Mouse (Mus musculus) gastrocnemius, adult 8-10 months (tissue): Measurements from ENCODE around the gene Aldh1l1. TPM values are rescaled to one million over a fixed set of nuclear protein-coding genes. Genes with fewer than 3 reads are reported as not detected.
A peak's percentile ranks its signal among the peaks of the same experiment; 100 is the strongest.
"Not testable (repeated sequence)": the region's sequence is repeated elsewhere in the genome, so short reads cannot be mapped to it uniquely, and the experiment has no call there.

Experiments used
- DNase-seq, 2 experiments: peaks; one replicate each; pipeline ENCODE4 v3.0.0; 2022; ENCODE audit warnings: low spot score in 2 of 2
- total RNA-seq, 4 experiments: library from RNA; stranded (reverse); gene quantifications; 2 replicates each; pipeline ENCODE4 v1.2.4; 2022

Aldh1l1 gene
- total RNA-seq, 4 experiments from 2014 or later, result 2.4 to 5.5 (median 4.0) TPM

GRCm38 (mm10) chr6:90618821-90619636 lies 132.8 kb downstream of the Aldh1l1 start:
- DNase-seq, result no peak

- no peak for DNase-seq
Observed at GRCm38 (mm10) chr6:90619936-90620335, 133.7 kb downstream of the Aldh1l1 start.

DNA sequence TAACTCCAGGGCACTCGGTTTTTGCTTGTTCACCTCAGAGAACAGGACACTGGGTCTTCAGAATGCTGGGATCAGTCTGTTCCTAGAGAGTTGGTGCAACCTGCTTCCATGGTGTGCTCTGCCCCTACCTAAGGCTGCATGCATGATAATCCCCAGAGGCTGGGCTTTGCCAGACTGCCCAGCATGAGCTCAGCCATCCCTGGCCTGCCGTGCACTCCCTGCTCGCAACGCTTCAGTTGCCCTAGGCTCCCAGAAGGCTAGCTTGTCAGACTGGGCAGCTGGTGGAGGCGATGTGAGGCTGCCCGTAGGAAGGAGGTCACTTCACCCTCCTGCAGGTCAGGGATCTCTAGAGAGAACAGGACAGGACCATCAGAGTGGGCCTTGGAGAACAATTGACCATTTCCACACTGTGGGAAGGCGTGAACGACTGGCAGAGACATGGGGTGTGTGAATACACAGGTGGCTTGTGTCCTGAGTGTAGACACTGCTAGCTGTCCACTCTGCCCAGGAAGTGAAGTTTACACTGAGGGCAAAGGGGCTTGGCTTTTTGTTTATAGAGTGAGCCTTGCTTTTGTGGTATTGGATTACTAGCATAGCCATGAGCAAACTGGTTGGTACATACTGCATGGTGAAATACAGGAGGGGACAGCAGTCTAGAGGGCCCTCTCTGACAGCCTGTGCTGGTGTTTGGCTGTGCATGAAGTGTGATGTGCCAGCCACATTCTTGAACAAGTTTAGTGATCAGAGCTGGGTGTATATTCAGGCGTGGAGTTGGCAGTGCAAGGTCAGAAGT lies 134.8 kb downstream of the Aldh1l1 start:
- DNase-seq, result no peak

DNA sequence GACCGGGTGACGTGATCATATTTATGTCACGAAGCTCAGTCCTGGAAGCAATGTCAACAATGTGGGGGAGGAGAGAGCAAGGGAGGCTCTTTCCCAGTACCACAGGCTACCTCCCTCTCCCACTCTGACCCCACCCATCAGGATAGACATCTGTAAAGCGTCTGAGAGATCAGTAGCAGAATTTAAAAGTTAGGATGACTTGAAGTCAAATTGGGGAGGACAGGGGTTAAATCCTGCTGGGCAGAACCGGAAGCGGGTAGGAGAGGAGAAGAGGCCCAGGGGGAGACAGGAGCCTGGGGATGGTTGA lies 135.3 kb downstream of the Aldh1l1 start:
- no peak for DNase-seq

DNA sequence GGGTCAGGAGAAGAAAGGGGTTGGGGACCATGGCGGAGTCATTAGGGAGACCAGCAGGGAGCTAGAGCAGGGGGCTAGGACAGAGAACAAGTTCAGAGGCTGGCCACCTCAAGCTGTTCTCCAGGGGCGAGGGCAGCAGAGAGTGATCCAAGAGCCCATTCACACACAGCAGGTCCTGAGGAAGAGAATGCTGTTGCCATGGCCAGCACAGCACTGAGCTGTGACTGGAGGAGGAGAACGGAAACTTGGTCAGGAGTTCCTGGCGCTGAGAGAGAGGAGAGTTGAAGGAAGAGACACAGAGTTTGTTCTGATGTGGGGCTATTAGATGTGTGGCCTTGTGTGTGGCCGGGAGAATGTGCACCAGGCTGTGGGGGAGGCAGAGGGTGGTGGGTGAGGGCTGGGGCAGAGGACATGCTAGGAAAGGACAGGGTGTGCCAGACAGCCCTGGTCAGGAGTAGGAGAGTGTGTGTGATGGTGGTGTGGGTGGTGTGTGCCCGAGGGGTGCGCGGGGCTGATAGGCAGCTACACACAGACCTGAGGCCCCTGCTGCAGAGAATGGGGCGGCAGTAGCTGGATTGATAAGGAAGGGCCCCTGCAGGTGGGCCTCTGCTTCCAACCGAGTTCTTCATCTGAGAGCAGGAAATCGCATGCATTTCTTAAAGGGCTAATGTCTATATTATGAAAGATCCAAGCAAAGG lies 136.7 kb downstream of the Aldh1l1 start:
- no peak for DNase-seq

DNA sequence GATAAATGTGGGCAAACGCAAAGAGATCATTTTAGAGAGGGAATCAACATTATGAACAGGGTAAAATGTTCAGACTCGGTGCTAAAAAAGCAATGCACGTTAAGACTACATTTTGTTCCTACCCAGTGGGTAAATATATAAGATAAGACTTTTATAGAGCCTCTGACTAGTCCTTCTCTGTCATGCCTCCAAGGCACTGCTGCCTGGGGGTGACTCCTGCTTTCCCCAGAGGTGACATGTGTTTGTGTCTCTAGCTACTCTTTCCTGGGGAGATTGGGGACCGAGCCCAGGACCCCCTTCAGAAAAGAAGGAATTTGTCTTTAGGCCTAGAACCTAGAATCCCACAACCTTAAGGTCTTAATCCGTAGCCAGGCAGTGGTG lies 137.2 kb downstream of the Aldh1l1 start:
- DNase-seq, result no peak

GRCm38 (mm10) chr6:90624184-90624583 lies 138.0 kb downstream of the Aldh1l1 start:
- peak; percentile 71 to 75 for DNase-seq

DNA sequence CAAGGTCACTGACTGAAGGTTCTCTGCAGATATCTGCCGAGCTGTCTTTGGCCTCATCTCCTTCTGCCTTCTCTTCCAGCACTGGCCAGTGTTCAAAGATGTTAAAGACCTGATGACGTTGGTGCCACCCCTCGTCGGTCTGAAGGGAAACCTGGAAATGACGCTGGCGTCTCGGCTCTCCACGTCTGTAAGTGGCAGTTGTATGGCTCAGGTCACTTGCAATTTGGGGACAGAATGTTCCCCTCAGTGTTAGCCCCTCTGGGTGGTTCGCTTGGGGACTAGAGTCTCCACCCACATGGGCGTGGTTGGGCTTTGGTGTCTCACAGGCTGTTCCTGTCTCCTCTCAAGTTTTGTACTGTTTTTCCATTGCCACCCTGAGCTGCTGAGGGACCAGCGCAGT lies 138.5 kb downstream of the Aldh1l1 start:
- peak; percentile 58 to 61 for DNase-seq

GRCm38 (mm10) chr6:90625207-90625994 lies 139.2 kb downstream of the Aldh1l1 start:
- DNase-seq, result no peak

DNA sequence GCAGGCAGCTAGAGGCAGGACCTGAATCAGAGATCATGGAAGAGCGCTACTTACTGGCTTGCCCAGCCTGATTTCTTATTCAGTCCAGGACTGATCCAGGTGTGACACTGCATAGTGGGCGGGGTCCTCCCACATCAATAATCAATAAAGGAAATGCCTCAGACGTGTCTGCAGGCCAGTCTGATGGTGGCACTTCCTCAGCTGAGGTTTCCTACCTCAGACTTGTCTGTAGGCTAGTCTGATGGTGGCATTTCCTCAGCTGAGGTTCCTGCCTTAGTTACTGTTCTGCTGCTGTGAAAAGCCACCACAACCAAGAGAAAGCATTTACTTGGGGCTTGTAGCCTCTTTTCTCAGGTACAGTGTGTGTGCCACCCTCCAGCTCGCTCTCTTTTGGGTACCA lies 141.3 kb downstream of the Aldh1l1 start:
- DNase-seq, result no peak

GRCm38 (mm10) chr6:90629506-90629905 lies 143.3 kb downstream of the Aldh1l1 start:
- no peak for DNase-seq

- no peak for DNase-seq
Observed at GRCm38 (mm10) chr6:90630427-90630826, 144.2 kb downstream of the Aldh1l1 start.

DNA sequence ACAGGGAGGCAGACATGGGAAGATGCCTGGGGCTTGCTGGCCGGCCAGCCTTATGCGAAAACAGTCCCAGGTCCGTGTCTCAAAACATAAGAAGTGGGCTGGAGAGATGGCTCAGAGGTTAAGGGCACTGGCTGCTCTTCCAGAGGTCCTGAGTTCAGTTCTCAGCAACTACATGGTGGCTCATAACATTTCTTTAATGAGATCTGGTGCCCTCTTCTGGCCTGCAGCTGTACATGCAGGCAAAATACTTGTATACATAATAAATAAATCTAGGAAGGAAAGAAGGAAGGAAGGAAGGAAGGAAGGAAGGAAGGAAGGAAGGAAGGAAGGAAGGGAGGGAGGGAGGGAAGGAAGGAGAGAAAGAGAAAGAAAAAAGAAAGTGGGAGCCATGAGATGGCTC lies 146.3 kb downstream of the Aldh1l1 start:
- DNase-seq, result not testable (repeated sequence)

- no peak for DNase-seq
Observed at GRCm38 (mm10) chr6:90635081-90635480, 148.9 kb downstream of the Aldh1l1 start.

- DNase-seq, result no peak
Observed at GRCm38 (mm10) chr6:90635611-90636010, 149.4 kb downstream of the Aldh1l1 start.

DNA sequence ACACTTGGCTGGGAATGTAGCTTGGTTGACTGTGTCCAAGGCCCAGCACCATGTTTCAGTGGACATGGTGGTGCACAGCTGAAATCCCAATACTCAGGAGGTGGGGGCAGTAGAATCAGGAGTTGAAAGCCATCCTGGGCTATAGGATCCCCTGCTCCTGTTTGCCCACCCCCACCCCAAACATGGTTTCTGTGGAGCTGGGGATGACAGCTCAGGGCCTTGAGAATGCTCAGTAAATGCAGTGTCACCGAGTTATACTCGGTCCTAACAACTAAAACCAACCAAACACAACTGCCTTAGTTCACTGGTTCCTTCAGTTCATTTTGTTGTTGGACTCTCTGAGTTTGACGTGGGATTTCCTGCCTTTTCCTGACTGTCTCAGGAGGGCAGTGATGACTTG lies 156.8 kb downstream of the Aldh1l1 start:
- DNase-seq, result no peak

- DNase-seq, result no peak
Observed at GRCm38 (mm10) chr6:90644965-90645364, 158.7 kb downstream of the Aldh1l1 start.

GRCm38 (mm10) chr6:90648391-90648790 lies 162.2 kb downstream of the Aldh1l1 start:
- DNase-seq, result no peak

GRCm38 (mm10) chr6:90649279-90649678 lies 163.1 kb downstream of the Aldh1l1 start:
- no peak for DNase-seq
